Mouse (Mus musculus): ENCODE measurements at regions not wholly inside any gene's neighbourhood (a gene's known extent, or its start where the extent isn't known, plus 50 kb on each side); places are given as distances from the start of the nearest gene placed in this dataset.

DNA sequence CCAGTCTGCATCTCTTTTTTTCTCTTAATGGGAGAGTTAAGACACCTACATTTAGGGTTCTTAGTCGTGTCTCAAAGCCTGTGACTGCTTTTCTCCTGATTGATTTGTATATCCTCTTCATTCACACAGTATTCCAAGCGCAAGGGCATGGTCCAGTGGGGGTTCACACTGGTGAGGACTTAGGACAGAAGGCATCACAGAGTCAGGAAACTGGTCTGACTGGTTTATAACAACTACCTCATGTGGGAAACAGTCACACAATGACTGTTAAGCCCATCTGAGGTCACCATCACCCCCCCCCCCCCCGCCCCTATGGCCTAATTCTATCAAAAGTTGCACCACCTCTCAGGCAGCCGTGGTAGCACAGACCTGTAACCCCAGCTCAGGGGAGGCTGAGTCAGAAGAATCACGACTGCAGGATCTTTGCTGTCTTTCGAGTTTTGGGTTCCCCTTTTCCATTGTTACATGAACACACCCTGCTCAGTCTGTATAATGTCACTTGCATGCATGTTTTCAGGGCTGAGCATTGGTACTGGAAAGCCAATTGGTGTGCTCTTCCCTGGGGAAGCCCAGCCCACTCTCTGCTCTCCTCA, 155.2 kb downstream of the Zfp706 start:
- no peak for DNase-seq (ENCODE audit: low read depth)
- no peak for TF ChIP-seq POLR2A (IDR thresholded peaks at IDR 0.05; ENCODE audit: borderline replicate concordance, extremely low read depth, insufficient read depth, insufficient read length, poor library complexity, severe bottlenecking)
- no peak for TF ChIP-seq CTCF (IDR thresholded peaks at IDR 0.05; ENCODE audit: borderline replicate concordance, extremely low read depth, insufficient read depth, insufficient read length)

DNA sequence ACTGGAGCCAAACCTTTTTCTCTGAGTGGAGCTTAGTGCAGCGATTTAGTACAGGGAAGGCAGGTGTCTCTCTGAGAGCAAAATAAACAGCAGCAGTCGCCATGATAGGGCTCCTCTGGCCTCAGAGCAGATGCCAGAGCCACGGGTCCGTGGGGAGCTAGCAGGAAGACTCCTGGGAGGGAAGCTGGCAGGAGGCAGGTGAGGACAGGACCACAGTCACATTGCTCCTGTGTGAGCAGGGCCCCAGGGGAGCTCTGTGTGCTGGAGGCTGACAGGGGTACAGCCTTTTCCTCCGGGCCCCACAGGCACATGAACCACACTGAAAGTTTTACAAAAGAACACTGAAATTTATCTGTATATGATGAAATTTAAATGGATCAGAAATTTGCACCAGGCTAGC, 159.3 kb downstream of the Zfp706 start:
- no peak for DNase-seq (ENCODE audit: low read depth)

DNA sequence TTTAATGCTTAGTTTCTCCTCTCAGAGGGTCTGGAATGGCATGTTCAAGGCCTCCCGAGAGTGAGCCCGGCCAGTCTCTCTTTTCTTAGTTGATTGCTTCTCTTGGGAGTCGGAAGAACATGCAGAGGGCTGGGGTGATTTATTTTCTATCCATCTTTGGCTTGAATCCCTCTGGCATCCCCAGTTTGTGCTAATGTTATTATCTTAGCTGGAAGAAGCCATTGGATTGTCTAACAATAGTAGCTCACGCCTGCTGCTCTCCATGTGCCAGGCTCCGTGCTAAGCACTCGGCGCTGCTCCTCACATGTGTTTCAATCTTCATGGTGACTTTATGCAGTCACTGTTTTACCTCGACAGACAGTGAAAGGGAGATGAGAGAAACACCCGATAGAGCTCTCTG, 160.8 kb downstream of the Zfp706 start:
- DNase-seq (ENCODE audit: low read depth), result peak; percentile 14
- no peak for TF ChIP-seq CTCF (IDR thresholded peaks at IDR 0.05; ENCODE audit: borderline replicate concordance, extremely low read depth, insufficient read depth, insufficient read length)
- TF ChIP-seq POLR2A (IDR thresholded peaks at IDR 0.05; ENCODE audit: borderline replicate concordance, extremely low read depth, insufficient read depth, insufficient read length, poor library complexity, severe bottlenecking), result no peak

More for the DNA sequence above, 159.3 kb downstream of the Zfp706 start:
- TF ChIP-seq CTCF (IDR thresholded peaks at IDR 0.05; ENCODE audit: borderline replicate concordance, extremely low read depth, insufficient read depth, insufficient read length) (no peak), POLR2A (IDR thresholded peaks at IDR 0.05; ENCODE audit: borderline replicate concordance, extremely low read depth, insufficient read depth, insufficient read length, poor library complexity, severe bottlenecking) (no peak)

Data from brain, embryonic 14.5 days (tissue).